Mouse (Mus musculus) retina, postnatal 1 day (tissue): ENCODE data around the gene Sphk2.

ENCODE experiments used
- DNase-seq: peaks from one replicate; pipeline ENCODE4 v3.0.0-alpha.2; 2012

Gene Sphk2

GRCm38 (mm10) chr7:45717918-45718297 is at the start of gene Sphk2:
TSS of gene Sphk2 (minus strand) at chr7:45718002.
- peak; percentile 98 for DNase-seq

GRCm38 (mm10) chr7:45767500-45767899 is 49.7 kb upstream of the Sphk2 start:
- DNase-seq, result no peak

GRCm38 (mm10) chr7:45766764-45767163 is 49.0 kb upstream of the Sphk2 start:
- no peak for DNase-seq

- no peak for DNase-seq
Observed at GRCm38 (mm10) chr7:45765995-45766394, 48.2 kb upstream of the Sphk2 start.

GRCm38 (mm10) chr7:45760151-45760550 is 42.3 kb upstream of the Sphk2 start:
- no peak for DNase-seq

GRCm38 (mm10) chr7:45759400-45759799 is 41.6 kb upstream of the Sphk2 start:
- peak; percentile 39 for DNase-seq

GRCm38 (mm10) chr7:45755703-45756102 is 37.9 kb upstream of the Sphk2 start:
- DNase-seq, result no peak

GRCm38 (mm10) chr7:45750162-45750561 is 32.4 kb upstream of the Sphk2 start:
- no peak for DNase-seq

GRCm38 (mm10) chr7:45749401-45749800 is 31.6 kb upstream of the Sphk2 start:
- no peak for DNase-seq

- DNase-seq, result no peak
Observed at GRCm38 (mm10) chr7:45748110-45748509, 30.3 kb upstream of the Sphk2 start.

GRCm38 (mm10) chr7:45747450-45747849 is 29.6 kb upstream of the Sphk2 start:
- DNase-seq, result no peak

GRCm38 (mm10) chr7:45746518-45746917 is 28.7 kb upstream of the Sphk2 start:
- DNase-seq, result no peak

GRCm38 (mm10) chr7:45744387-45744786 is 26.6 kb upstream of the Sphk2 start:
- peak; percentile 64 for DNase-seq

GRCm38 (mm10) chr7:45742338-45742737 is 24.5 kb upstream of the Sphk2 start:
- no peak for DNase-seq

GRCm38 (mm10) chr7:45741777-45742176 is 24.0 kb upstream of the Sphk2 start:
- no peak for DNase-seq

- DNase-seq, result no peak
Observed at GRCm38 (mm10) chr7:45741308-45741707, 23.5 kb upstream of the Sphk2 start.

- no peak for DNase-seq
Observed at GRCm38 (mm10) chr7:45739820-45740219, 22.0 kb upstream of the Sphk2 start.

- DNase-seq, result peak; percentile 93
Observed at GRCm38 (mm10) chr7:45739162-45739763, 21.5 kb upstream of the Sphk2 start.

GRCm38 (mm10) chr7:45733477-45733876 is 15.7 kb upstream of the Sphk2 start:
- DNase-seq, result no peak

GRCm38 (mm10) chr7:45730727-45731431 is 13.1 kb upstream of the Sphk2 start:
- peak; percentile 82 for DNase-seq

GRCm38 (mm10) chr7:45727625-45728024 is 9.8 kb upstream of the Sphk2 start:
- DNase-seq, result no peak

GRCm38 (mm10) chr7:45726419-45726818 is 8.6 kb upstream of the Sphk2 start:
- DNase-seq, result no peak

GRCm38 (mm10) chr7:45725713-45726112 is 7.9 kb upstream of the Sphk2 start, which contains the start of gene Spaca4:
TSS of gene Spaca4 (minus strand) at chr7:45725813.
- no peak for DNase-seq

- DNase-seq, result no peak
Observed at GRCm38 (mm10) chr7:45725151-45725550, 7.3 kb upstream of the Sphk2 start.

- no peak for DNase-seq
Observed at GRCm38 (mm10) chr7:45723781-45724180, 6.0 kb upstream of the Sphk2 start.
